27 mouse cellular contexts compared by ENCODE assay signal in the genomic region with DNA sequence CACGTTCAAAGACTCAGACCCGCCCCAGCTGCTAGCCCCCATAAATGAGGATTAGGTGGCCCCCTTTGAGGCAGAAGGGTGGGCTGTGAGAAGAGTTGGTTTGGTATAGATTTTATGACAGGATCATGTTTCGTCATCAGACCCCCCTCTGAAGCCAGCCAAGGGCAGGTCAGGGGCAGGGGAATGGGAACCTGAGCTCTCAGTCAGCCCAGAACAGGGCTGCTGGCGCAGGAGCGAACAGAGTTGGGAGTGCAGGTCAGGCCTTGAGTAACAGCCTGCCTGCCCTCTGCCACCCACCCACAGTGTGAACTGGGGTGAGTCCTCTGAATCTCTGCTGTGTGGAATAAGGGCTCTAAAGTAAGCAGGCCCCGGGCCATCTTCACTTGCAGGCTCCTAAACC. TPM values are rescaled to one million over a fixed set of nuclear protein-coding genes. Genes with fewer than 3 reads are reported as not detected.
"Had no signal": no experiment of that assay in that cellular context is flagged by ENCODE, and none has a peak within 500 bp of the region (broad histone marks: within the 10 kb centered on the region; RNA-seq: fewer than 3 reads in every experiment).

No protein-coding gene starts in this region.

- H3K9ac ChIP-seq: liver, embryonic 12.5 days; liver, embryonic 15.5 days; lung, embryonic 15.5 days; midbrain, embryonic 15.5 days; neural tube, embryonic 12.5 days; neural tube, embryonic 15.5 days; stomach, embryonic 15.5 days had no signal

- H3K4me3 ChIP-seq: liver, embryonic 12.5 days; liver, embryonic 15.5 days; lung, embryonic 15.5 days; megakaryocyte, embryonic 14.5 days; midbrain, embryonic 10.5 days; midbrain, embryonic 15.5 days; neural tube, embryonic 12.5 days; neural tube, embryonic 15.5 days; stomach, embryonic 15.5 days had no signal

- H3K4me1 ChIP-seq: liver, embryonic 15.5 days; megakaryocyte, embryonic 14.5 days had no signal

- H3K9me3 ChIP-seq: liver, embryonic 15.5 days; lung, embryonic 15.5 days; midbrain, embryonic 15.5 days; neural tube, embryonic 15.5 days; stomach, embryonic 15.5 days had no signal

- H3K4me2 ChIP-seq: liver, embryonic 12.5 days; liver, embryonic 15.5 days; lung, embryonic 15.5 days; midbrain, embryonic 15.5 days; neural tube, embryonic 12.5 days; neural tube, embryonic 15.5 days; stomach, embryonic 15.5 days had no signal

- H3K27ac ChIP-seq: liver, embryonic 12.5 days; liver, embryonic 15.5 days; lung, embryonic 15.5 days; midbrain, embryonic 10.5 days; midbrain, embryonic 15.5 days; neural tube, embryonic 12.5 days; neural tube, embryonic 15.5 days; stomach, embryonic 15.5 days had no signal

- H3K36me3 ChIP-seq: liver, embryonic 12.5 days; liver, embryonic 15.5 days; lung, embryonic 15.5 days; midbrain, embryonic 10.5 days; midbrain, embryonic 15.5 days; neural tube, embryonic 12.5 days; neural tube, embryonic 15.5 days; stomach, embryonic 15.5 days had no signal

- DNase-seq: kidney, adult 18-20 months; kidney, postnatal 36 days; left cerebral cortex, postnatal 4 days; liver; lung, adult 18-20 months; lung, postnatal 10 days; lung, postnatal 36 days; retina, postnatal 1 day; right cerebral cortex, postnatal 25 days; spleen, adult 18-20 months; thymus, postnatal 36 days had no signal

- ATAC-seq: inflammation-experienced regulatory T-cells, adult 6 months; intestine, embryonic 16.5 days; liver, embryonic 12.5 days; midbrain, embryonic 15.5 days had no signal

RNA-seq across cellular contexts. Expression of a gene that starts 25.2 kb away (rescaled TPM):
- total RNA-seq: layer of hippocampus, postnatal 14 days; left cerebral cortex, adult 8-10 months; left cerebral cortex, postnatal 14 days; left cerebral cortex, postnatal 4 days had no signal
- polyA plus RNA-seq: inflammation-experienced regulatory T-cells, adult 6 months; intestine, embryonic 16.5 days; liver, embryonic 12.5 days; liver, embryonic 15.5 days; lung, embryonic 15.5 days; midbrain, embryonic 10.5 days; midbrain, embryonic 15.5 days; neural tube, embryonic 12.5 days; neural tube, embryonic 15.5 days; stomach, embryonic 15.5 days; thymus, postnatal 0 days; urinary bladder, adult 2 months had no signal
